ENCODE assay signal across 7 mouse cellular contexts in the genomic region with DNA sequence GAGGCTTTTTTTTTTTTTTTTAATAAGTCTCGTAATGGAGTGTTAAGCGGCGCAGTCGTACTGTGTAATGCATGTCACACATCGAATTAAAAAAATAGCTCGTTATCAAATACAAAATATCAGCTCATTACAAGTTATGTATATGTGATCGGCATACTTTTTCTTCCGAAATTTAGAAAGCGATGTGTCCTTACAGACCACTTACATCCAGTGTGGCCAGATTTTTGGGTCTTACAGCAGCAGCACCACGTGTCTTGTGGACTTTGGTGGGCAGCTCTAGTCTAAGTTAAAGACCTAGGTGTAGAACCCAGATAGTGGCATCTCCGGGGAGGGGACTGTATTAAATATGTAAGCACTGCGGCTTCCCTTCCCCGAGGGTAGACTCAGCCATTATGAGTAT. TPM values are rescaled to one million over a fixed set of nuclear protein-coding genes. Genes with fewer than 3 reads are reported as not detected.
A peak's percentile ranks its signal among the peaks of the same experiment; 100 is the strongest.
DNase-seq lines count a peak whose midpoint lies in the region; ATAC-seq and TF ChIP-seq lines count a peak whose summit lies in the region.

No protein-coding gene starts in this region.

- TF ChIP-seq CTCF in G1E (IDR thresholded peaks at IDR 0.05; ENCODE audit: low read depth, low read length), result no peak
- no peak for TF ChIP-seq CTCF in kidney, postnatal 0 days (IDR thresholded peaks at IDR 0.05; ENCODE audit: low read depth)

- H3K9ac ChIP-seq in kidney, postnatal 0 days (ENCODE audit: low read depth, low read length), result peak overlapping the region; percentile 84

- 3% methylated on average over 13 of the region's 13 CpGs for WGBS in forebrain, embryonic 10.5 days
- 2% methylated on average over 13 of the region's 13 CpGs for WGBS in kidney, postnatal 0 days

- no peak for ATAC-seq in G1E (ENCODE audit: extremely low read depth, insufficient number of reproducible peaks, low FRiP score, poor library complexity, severe bottlenecking)
- no peak for ATAC-seq in kidney, postnatal 0 days (replicated peaks; ENCODE audit: low FRiP score, low read depth)

- H3K9me3 ChIP-seq in G1E (replicated peaks), result no peaks in the 10 kb centered on the region
- H3K9me3 ChIP-seq in forebrain, embryonic 10.5 days, result no peaks in the 10 kb centered on the region
- H3K9me3 ChIP-seq in kidney, postnatal 0 days (replicated peaks; ENCODE audit: low read length), result no peaks in the 10 kb centered on the region

- H3K4me1 ChIP-seq in G1E (ENCODE audit: insufficient read depth, low read depth, low read length), result peaks cover 19% of the 10 kb centered on the region
- H3K4me1 ChIP-seq in forebrain, embryonic 10.5 days, result peaks cover 33% of the 10 kb centered on the region
- peaks cover 7% of the 10 kb centered on the region; the same call in 1 of the 2 replicates for H3K4me1 ChIP-seq in kidney, postnatal 0 days (replicated peaks; ENCODE audit: insufficient read depth, low read length)

- no peaks in the 10 kb centered on the region for H3K27me3 ChIP-seq in G1E (ENCODE audit: insufficient read depth, low read length)
- no peaks in the 10 kb centered on the region for H3K27me3 ChIP-seq in forebrain, embryonic 10.5 days (ENCODE audit: poor library complexity, severe bottlenecking)
- H3K27me3 ChIP-seq in kidney, postnatal 0 days (ENCODE audit: insufficient read depth, low read length), result no peaks in the 10 kb centered on the region

- DNase-seq in CD4-positive, CD25-positive, alpha-beta regulatory T cell, adult 2 months (ENCODE audit: low read depth, low spot score), result peak; percentile 50
- peak; percentile 14 for DNase-seq in G1E (ENCODE audit: low spot score)
- DNase-seq in forebrain, embryonic 10.5 days (ENCODE audit: extremely low spot score, low spot score), result no peak
- no peak for DNase-seq in kidney, postnatal 0 days (ENCODE audit: low spot score)
- DNase-seq in natural killer cell, adult 2 months (ENCODE audit: low spot score in 2 of 2), result peak; percentile 7 to 10
- DNase-seq in adrenal gland, adult 18-20 months (ENCODE audit: low spot score in 2 of 2), result no peak
- DNase-seq in urinary bladder, postnatal 25 days (ENCODE audit: low spot score), result no peak

- peak overlapping the region; percentile 98 for H3K27ac ChIP-seq in forebrain, embryonic 10.5 days
- H3K27ac ChIP-seq in kidney, postnatal 0 days, result peak overlapping the region; percentile 85

- peak overlapping the region; percentile 85 for H3K4me2 ChIP-seq in kidney, postnatal 0 days (ENCODE audit: low read length)

- peak overlapping the region; percentile 96 for H3K4me3 ChIP-seq in G1E (ENCODE audit: low read depth, low read length)
- peak overlapping the region; percentile 95 for H3K4me3 ChIP-seq in forebrain, embryonic 10.5 days
- peak overlapping the region; percentile 81 for H3K4me3 ChIP-seq in kidney, postnatal 0 days (replicated peaks; ENCODE audit: low read depth, low read length)

- H3K36me3 ChIP-seq in G1E (replicated peaks), result peaks cover 39% of the 10 kb centered on the region
- peaks cover 25% of the 10 kb centered on the region for H3K36me3 ChIP-seq in forebrain, embryonic 10.5 days (replicated peaks)
- H3K36me3 ChIP-seq in kidney, postnatal 0 days (ENCODE audit: insufficient read depth, low read length), result 0 out of 2 replicates have a peak, but pooled peaks cover 4% of the 10 kb centered on the region

RNA-seq across cellular contexts. Expression of a gene that starts 0.5 kb away (rescaled TPM):
- total RNA-seq in G1E (2014; fragmentation: Nextera tagmentation) (33.0 and 33.2 TPM in 2 replicates), G1E (2017) (15.2 and 18.9 TPM in 2 replicates)
- polyA plus RNA-seq in G1E (2012), result 2.5 and 4.1 TPM in 2 replicates
- polyA plus RNA-seq in forebrain, embryonic 10.5 days (2016; fragmentation: Nextera tagmentation; extraction: Ambion mirVana), result 13.6 and 13.8 TPM in 2 replicates
- polyA plus RNA-seq in kidney, postnatal 0 days (2015; fragmentation: Nextera tagmentation; extraction: Ambion mirVana), result 13.1 and 13.7 TPM in 2 replicates
- 10 to 100 TPM; 30.5 to 48.7 TPM for total RNA-seq in adrenal gland, adult 18-20 months (2021)

RNA-seq across cellular contexts. Expression of a gene that starts 30.9 kb away (rescaled TPM):
- total RNA-seq in G1E (2014; fragmentation: Nextera tagmentation), result 164 and 174 TPM in 2 replicates
- 138 and 155 TPM in 2 replicates for total RNA-seq in G1E (2017)
- polyA plus RNA-seq in G1E (2012), result 71.9 and 77.7 TPM in 2 replicates
- polyA plus RNA-seq in forebrain, embryonic 10.5 days (2016; fragmentation: Nextera tagmentation; extraction: Ambion mirVana), result 239 and 258 TPM in 2 replicates
- polyA plus RNA-seq in kidney, postnatal 0 days (2015; fragmentation: Nextera tagmentation; extraction: Ambion mirVana), result 108 and 118 TPM in 2 replicates
- total RNA-seq in adrenal gland, adult 18-20 months (2021), result 10 to 100 TPM; 73.2 to 84.0 TPM

Comparison
In these comparisons a context has a peak if more than half of its experiments do, and no peak if none do; other contexts are left out.
1. DNase-seq: peak in CD4-positive, CD25-positive, alpha-beta regulatory T cell, adult 2 months (single experiment), G1E (single experiment) and natural killer cell, adult 2 months (2 of 2); none in forebrain, embryonic 10.5 days (single experiment), kidney, postnatal 0 days (single experiment), adrenal gland, adult 18-20 months (0 of 2) and urinary bladder, postnatal 25 days (single experiment).
2. Peak in every context shown above with its lines, with median percentiles within 50 percentile points of each other: H3K4me3 ChIP-seq.